Mouse (Mus musculus): ENCODE measurements around the gene Clk2.
"Not testable (repeated sequence)": the region's sequence is repeated elsewhere in the genome, so short reads cannot be mapped to it uniquely, and the experiment has no call there.

The Clk2 gene

DNA sequence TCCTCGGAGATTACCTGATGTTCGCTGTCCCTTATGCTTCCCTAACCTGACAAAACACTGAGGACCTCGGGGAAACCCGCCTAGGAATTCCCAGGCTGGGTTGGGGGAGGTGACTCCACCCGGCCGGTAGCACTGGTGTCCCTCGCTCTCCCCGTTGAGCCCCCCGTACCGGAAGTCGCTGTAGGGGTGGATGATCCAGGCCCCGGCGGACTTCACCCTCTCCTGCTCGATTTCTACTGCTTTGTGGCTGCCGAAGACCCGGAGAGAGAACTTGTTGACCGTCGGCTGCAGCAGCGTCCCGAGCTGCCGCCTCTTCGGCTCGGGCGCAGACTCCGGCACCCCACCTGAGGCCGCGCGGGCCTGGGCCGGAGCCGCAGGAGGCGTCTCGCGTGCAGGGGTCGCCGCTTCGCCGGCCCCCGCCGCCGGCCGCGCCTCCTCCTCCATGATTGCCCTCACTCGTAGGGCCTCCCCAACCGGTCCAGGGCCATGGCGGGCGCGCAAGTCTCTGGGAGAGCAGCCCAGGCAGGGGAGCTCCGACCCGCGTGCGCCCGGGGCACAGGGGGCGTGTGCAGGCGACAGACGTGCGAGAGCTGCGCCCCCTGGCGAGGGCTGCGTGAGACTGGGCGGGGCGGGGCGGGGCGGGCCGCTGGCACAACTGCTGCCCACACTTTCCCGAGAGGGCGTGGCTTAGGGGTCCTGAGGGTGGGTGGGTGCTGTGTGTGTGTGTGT lies 4.8 kb upstream of the Clk2 start, which contains the start of gene Hcn3:
Gene Hcn3, minus strand, starts transcription at position 581 of the 729 bp plus-strand sequence.
- no peak for DNase-seq (ENCODE audit: low read depth in 1 of 2, low spot score in 2 of 2)

DNA sequence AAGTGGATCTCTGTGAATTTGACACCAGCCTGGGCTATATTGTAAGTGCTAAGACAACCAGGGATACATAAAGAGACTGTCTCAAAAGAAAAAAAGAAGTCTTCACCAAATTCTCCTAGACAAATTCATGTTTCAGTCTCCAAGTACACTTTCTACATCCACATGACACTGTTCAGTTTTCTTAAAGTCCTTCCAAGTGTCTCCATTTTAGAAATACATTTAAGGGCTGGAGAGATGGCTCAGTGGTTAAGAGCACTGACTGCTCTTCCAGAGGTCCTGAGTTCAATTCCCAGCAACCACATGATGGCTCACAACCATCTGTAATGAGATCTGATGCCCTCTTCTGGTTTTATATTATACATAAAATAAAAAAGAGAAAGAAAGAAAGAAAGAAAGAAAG lies 3.4 kb upstream of the Clk2 start:
- not testable (repeated sequence) for DNase-seq (ENCODE audit: low read depth in 1 of 2, low spot score in 2 of 2)

DNA sequence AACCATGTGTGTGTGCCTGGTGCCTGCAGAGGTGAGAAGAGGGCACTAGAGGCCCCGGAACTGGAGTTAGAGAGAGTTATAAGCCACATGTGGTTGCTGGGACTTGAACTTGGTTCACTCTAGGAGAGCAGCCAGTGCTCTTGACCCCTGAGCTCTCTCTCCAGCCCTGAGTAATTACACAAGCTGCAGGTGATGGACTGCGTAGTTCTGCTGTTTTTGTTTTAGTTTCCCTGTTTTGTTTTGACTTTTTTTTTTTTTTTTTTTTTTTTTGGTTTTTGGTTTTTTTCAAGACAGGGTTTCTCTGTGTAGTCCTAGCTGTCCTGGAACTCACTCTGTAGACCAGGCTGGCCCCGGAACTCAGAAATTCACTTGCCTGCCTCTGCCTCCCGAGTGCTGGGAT lies 2.8 kb upstream of the Clk2 start:
- DNase-seq (ENCODE audit: low read depth in 1 of 2, low spot score in 2 of 2), result no peak

DNA sequence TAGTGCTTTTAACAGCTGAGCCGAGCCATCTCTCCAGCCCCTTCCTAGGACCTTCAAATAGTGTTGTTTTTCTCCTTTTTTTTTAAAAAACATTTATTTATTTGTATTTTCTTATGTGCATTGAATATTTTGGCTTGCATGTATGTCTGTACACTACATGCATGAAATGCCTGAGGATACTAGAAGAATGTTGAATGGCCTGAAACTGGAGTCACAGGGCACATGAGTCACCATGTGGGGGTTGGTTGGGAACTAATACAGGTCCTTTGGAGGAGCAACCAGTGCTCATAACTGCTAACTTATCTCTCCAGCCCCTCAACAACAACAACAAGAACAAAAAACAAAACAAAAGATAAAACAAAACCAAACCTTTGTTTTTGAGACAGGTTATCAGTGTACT lies 1.5 kb upstream of the Clk2 start:
- DNase-seq (ENCODE audit: low read depth in 1 of 2, low spot score in 2 of 2), result no peak

DNA sequence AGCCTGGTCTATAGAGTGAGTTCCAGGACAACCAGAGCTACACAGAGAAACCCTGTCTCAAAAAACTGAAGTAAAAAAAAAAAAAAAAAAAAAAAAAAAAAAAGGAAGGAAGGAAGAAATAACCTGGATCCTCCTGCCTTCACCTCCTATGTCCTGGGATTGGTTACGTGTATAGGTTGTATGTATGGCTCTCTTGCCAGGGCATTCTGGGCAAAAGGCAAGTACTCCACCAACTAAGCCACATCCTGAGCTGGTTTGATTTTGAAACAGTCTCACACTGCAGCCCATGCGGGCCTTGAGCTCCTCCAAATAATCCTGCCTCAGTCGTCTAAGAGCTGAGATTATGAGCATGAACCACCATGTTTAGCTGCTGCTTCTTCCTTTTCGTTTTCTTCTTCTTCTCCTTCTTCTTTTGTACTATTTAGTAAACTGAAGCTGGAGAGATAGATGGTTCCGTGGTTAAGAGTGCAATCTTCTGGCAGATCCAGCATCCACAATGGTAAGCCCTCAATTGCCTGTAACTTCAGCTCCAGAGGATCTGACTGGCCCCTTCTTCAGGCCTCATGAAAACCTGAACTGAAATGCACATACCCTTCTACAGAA lies 851 bp upstream of the Clk2 start:
- no peak for DNase-seq (ENCODE audit: low read depth in 1 of 2, low spot score in 2 of 2)

DNA sequence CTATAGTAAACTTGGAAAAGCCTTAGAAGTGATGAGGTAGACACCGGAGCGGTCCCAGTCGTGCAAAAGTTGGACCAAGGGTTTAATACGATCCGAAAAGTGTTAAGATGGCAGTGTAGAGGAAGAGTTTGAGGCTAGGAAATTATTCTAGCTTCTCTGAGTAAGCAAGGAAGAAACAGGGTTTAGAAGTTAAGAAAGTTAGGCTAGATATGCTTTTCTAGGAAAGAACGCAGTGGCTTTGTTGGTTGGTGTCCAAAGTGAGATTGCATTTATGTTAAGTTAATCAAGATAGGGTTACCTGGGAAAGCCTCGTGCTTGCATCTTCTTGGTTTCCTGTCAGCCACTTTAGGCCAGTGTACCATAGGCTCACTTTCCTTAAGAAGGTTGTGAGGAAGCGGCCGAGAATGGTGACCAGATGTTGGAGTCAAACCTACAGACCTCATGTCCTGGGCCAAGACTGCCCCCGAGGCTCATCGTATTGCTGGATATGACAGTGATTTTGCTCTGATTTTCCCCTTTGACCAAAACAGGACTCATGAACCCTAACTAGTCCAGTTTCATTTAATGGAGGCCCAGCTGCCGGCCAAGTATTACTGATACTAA lies 774 bp downstream of the Clk2 start:
- DNase-seq (ENCODE audit: low read depth in 1 of 2, low spot score in 2 of 2), result no peak

DNA sequence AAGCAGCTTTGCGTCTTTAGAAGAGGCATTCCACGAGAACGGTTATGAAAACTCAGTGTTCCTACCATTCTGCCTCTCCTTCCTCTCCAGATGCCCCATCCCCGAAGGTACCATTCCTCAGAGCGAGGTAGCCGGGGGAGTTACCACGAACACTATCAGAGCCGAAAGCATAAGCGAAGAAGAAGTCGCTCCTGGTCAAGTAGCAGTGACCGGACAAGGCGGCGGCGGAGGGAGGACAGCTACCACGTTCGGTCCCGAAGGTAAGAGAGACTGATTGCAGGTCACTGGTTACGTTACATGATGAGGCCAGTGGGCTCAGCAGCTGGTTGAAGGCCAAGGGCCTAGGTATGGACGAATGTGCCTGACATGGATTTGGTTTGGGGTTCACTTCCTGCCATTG lies 2.4 kb downstream of the Clk2 start:
- no peak for DNase-seq (ENCODE audit: low read depth in 1 of 2, low spot score in 2 of 2)

DNA sequence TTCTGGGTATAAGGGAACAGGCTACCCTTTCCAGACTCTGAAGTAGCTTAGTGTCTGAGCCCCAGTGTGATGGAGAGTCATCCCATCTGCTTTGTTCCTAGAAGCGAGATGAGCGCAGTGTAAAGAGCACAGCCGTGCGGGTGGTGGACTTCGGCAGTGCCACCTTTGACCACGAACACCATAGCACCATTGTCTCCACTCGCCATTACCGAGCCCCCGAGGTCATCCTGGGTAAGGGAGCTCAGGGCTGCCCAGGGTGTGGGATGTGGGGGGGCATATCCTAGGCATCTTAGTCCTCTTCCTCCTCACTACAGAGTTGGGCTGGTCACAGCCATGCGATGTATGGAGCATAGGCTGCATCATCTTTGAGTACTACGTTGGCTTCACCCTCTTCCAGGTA lies 10.2 kb downstream of the Clk2 start:
- DNase-seq (ENCODE audit: low read depth in 1 of 2, low spot score in 2 of 2), result no peak

DNA sequence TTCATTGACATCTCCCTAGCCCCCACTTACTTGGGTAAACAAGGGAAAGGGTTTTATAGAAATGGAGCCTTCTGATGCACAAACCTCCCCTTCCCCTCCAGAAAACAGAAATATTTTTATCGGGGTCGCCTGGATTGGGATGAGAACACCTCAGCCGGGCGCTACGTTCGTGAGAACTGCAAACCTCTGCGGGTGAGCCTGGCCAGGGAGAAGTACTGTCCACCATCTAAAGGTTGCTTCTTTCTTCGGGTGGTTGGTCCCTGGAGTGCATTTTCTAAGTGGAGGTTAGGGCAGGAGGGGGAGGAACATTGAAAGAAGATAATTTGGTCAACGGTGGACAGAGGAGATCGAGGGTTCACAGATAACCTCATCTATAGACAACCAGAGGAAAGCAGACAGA lies 10.9 kb downstream of the Clk2 start:
- DNase-seq (ENCODE audit: low read depth in 1 of 2, low spot score in 2 of 2), result no peak

DNA sequence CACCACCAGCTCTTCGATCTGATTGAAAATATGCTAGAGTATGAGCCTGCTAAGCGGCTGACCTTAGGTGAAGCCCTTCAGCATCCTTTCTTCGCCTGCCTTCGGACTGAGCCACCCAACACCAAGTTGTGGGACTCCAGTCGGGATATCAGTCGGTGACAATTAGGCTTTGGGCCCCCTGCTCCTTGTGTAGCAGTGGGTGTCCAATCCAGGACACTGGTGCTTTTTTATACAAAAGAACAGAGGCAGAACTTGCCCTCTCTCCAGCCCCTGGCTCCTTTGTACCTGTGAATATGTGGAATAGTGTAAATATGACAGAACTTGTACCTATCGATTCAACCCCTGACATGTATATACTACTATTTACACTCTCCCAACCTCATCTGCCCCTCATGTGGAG lies 11.8 kb downstream of the Clk2 start:
- no peak for DNase-seq (ENCODE audit: low read depth in 1 of 2, low spot score in 2 of 2)

DNA sequence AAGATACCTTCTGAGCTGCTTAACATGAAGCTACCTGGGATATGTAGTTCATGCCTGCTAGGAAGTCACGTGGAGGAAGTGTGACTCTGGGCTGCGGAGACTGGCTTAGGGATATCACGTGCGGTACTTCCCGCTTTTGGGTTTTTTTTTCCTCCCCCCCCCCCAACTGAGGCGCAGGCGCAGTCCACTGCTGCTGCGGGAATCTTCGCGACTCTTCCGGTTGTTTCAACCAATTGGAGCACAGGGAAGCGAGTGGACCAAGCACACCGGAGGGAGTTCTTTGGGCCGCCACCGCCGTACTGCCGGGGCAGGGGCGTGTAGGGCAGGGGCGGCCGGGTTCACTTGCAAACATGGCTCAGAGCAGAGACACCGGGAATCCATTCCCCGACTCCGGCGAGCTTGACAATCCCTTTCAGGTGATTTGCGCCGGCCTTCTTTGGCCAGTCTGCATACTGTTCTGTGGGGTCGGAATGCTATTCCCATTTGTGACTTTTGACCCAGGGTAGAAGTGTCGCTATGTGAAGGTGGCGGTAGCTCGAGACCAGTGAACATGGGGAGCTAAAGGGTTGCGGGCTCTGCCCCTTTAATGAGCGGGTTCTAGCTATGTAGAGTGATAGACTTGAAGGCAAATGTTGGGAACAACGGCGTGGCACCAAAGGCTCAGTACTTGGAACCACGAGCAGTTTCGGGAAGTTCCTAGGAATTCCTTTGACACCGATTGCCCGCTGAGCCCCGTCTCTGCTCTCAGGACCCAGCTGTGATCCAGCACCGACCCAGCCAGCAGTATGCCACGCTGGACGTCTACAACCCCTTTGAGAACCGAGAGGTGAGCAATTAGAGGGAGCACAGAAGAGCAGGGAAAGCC lies 12.9 kb downstream of the Clk2 start, which contains the start of gene Scamp3:
Gene Scamp3, plus strand, starts transcription at position 232 of the 865 bp plus-strand sequence.
- DNase-seq (ENCODE audit: low read depth in 1 of 2, low spot score in 2 of 2), result peak; percentile 41 to 47

DNA sequence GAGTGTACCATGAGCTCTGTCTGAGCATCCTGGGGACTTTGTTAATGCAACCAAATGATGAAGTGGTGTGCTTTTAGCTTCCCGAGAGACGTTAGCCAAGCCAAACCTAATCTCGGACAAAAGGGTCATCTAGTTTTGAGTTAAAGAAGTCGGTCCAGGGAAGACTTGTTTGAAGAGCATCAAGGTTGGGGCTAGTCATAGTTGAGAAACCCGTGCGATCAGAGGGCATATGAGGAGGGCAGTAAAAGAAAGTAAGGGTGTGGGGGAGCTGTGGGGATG lies 13.5 kb downstream of the Clk2 start:
- no peak for DNase-seq (ENCODE audit: low read depth in 1 of 2, low spot score in 2 of 2)

DNA sequence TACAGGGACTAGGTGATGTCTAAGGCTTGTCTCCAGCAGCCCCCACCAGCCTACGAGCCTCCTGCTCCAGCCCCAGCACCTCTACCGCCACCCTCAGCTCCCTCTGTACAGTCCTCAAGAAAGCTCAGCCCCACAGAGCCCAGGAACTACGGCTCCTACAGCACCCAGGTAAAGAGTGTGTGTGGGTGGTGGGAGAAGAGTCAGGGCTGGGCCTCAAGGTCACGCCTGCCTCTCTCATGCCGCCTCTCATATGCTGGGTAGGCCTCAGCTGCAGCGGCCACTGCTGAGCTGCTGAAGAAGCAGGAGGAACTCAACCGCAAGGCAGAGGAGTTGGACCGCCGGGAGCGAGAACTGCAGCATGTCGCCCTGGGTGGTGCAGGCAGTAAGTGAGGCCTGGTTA lies 14.5 kb downstream of the Clk2 start:
- DNase-seq (ENCODE audit: low read depth in 1 of 2, low spot score in 2 of 2), result no peak

DNA sequence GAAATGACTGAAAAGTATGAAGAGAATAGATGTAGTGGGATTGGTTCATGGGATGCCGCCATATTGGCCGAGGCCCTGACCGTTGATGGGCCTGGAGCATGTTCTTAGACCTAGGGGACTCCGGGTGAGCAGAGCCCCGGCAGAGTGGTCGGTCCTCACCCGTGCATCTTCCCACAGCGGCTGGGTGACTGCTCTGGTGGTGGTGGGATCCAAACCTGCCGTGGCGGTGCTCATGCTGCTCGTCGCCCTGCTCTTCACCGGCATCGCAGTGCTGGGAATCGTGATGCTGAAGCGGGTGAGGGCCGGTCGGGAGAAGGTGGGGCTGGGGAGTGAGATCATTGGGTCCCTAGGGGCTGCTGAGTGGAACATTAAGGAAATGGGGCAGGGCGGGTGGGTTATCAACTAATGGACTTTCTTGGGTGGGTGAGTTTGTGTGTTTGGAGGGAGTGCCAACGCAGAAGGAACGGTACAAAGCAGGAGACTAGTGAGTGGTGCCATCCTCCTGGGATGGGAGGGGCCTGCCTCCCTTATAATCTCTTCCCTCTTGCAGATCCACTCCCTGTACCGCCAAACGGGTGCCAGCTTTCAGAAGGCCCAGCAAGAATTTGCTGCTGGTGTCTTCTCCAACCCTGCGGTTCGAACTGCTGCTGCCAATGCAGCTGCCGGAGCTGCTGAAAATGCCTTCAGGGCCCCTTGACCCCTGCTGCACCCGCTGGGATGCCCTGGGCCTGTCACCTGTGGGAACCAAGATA lies 17.3 kb downstream of the Clk2 start:
- no peak for DNase-seq (ENCODE audit: low read depth in 1 of 2, low spot score in 2 of 2)

DNA sequence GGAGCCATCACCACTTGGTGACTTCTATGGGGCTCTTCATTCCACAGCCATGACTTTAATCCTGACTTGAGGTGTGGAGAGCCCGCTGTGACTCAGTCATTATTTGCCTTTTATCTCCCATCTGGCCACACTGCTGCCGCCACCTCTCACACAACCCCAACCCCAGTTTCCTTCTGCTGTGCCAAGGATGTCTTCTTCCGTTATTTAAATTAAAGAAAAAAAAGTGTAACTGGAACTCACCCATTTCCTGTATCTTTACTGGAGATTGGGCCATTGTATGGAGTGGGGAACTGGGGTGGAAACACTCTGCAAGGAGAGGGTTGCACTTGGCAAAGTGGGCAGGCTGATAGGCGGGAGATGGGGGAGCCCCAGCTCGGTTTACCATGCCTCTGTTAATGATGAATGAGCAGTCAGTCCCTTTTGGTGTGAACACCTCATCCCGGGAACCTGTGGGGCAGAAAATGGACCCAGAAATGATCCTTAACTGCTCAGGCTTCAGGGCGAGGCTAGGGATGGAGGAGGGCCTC lies 18.0 kb downstream of the Clk2 start:
- no peak for DNase-seq (ENCODE audit: low read depth in 1 of 2, low spot score in 2 of 2)

DNA sequence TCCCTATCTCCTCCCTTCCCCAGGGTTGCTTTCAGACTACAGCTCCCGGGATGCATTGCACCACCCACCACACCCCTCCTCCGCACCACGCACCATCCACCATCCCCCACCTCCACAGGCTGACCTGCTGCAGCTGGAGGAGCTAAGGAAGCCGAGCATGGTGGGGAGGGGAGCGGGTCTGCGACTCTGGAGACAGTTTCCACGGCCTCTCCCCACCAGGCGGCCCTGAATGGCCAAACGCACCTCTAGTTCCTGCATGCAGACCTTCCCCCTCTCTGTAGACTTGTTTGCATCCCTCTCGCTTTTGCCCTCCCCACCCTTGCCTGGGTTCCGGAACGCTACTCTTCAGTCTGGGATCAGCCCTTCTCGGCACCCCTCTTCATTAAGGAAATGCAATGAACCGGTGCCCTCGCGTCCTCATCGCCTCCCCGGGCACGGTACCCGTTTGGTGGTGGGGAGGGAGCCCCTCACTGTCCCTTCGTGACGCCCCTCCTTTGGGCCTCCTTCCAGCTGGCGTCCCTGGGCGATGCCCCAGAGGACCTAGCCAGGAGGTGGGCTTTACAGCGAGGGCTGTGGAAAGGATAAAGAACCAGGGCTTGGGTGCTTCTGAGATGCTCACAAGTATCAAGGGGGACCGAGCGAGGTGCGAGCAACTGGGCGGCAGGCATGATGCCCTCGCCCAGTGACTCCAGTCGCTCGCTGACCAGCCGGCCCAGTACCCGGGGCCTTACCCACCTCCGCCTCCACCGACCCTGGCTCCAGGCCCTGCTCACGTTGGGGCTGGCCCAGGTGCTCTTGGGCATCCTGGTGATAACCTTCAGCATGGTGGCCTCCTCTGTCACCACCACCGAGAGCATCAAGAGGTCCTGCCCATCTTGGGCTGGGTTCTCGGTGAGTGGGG lies 18.7 kb downstream of the Clk2 start, which contains the start of gene Fam189b:
Gene Fam189b, plus strand, starts transcription at position 86 of the 901 bp plus-strand sequence.
- no peak for DNase-seq (ENCODE audit: low read depth in 1 of 2, low spot score in 2 of 2)

DNA sequence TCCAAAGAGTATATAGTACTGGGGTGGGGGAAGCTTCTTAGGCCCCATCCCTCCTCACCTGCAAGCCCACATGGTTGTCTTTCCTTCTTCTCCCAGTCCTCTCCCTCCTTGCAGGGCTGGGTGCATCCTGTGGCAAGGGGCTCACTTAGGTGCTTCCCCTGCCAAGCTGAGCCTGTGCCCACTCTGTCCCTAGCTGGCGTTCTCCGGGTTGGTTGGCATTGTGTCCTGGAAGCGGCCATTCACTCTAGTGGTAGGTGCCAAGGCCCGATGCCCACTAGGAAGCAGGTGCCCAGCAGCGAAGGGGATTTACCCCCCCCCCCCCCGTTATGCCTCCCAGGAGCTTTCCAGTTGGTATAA lies 19.3 kb downstream of the Clk2 start:
- no peak for DNase-seq (ENCODE audit: low read depth in 1 of 2, low spot score in 2 of 2)

DNA sequence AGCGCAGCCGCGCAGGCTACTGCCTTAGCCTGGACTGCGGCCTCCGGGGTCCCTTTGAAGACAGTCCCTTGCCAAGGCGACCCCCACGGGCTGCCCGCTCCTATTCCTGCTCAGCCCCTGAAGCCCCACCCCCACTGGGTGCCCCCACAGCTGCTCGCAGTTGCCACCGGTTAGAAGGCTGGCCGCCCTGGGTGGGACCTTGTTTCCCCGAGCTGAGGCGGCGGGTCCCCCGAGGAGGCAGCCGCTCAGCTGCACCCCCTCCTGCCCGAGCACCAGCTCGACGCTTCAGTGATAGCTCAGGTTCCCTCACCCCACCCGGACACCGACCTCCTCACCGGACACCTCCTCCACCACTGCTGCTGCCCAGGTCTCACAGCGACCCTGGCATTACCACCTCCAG lies 22.6 kb downstream of the Clk2 start:
- no peak for DNase-seq (ENCODE audit: low read depth in 1 of 2, low spot score in 2 of 2)

DNA sequence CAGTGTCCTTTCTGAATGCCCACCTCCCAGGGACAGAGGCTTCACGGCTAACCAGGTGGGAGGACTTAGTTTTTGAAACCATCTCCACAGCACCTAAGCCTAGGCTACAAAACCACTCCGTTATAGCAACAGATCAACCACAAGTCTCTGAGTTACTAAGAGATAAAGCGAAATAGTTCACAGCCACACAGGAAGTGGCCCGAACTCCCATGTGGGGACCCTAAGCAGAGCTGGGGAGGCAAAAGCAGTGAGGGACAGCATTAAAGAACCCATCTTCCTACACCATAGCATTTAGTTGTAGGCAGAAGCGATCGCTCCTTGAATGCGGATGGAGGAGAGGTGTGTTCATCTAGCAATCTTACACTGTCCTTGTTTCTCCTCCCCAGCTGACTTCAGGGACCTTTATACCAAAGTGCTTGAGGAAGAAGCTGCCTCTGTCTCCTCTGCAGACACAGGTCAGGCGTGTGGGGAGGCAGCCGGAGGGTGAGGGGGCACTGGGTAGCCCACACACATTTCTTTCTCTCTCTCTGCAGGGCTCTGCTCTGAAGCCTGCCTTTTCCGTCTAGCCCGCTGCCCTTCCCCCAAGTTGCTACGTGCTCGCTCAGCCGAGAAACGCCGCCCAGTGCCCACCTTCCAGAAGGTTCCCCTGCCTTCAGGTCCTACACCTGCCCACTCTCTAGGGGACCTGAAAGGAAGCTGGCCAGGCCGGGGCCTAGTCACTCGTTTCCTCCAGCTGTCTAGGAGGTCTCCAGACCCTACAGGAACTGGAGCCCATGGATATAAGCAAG lies 23.3 kb downstream of the Clk2 start:
- DNase-seq (ENCODE audit: low read depth in 1 of 2, low spot score in 2 of 2), result no peak
